Mouse (Mus musculus) C2C12 (cell line): Measurements from ENCODE around the gene Tjp3. TPM values are rescaled to one million over a fixed set of nuclear protein-coding genes. Genes with fewer than 3 reads are reported as not detected.

ENCODE experiments used
- H3K27me3 ChIP-seq: one replicate; pipeline ENCODE4 v1.6.1; 2011; ENCODE audit not compliant: control insufficient read depth, insufficient read depth, insufficient read length
- H3K36me3 ChIP-seq: one replicate; pipeline ENCODE4 v1.6.1; 2011; ENCODE audit not compliant: control insufficient read depth, insufficient read depth
- H3K4me3 ChIP-seq: one replicate; pipeline ENCODE4 v1.5.1; 2011; ENCODE audit warnings: mild to moderate bottlenecking, control low read depth; ENCODE audit not compliant: poor library complexity, insufficient read depth, severe bottlenecking
- H3K79me2 ChIP-seq: one replicate; pipeline ENCODE4 v1.6.1; 2011; ENCODE audit not compliant: control insufficient read depth, insufficient read depth
- H3K79me3 ChIP-seq: one replicate; pipeline ENCODE4 v1.6.1; 2011; ENCODE audit warnings: low read depth, control low read depth
- H3ac ChIP-seq: one replicate; pipeline ENCODE3; 2011; ENCODE audit warnings: low read depth; ENCODE audit not compliant: control insufficient read depth, insufficient read length
- CEBPB ChIP-seq: IDR thresholded peaks from one replicate; pipeline ENCODE4 v1.6.1; 2011; ENCODE audit warnings: low read depth, mild to moderate bottlenecking, control low read depth, moderate library complexity
- CTCF ChIP-seq: IDR thresholded peaks from one replicate; pipeline ENCODE4 v1.5.1; 2011; ENCODE audit not compliant: control insufficient read depth, insufficient read depth, insufficient read length
- FOSL1 ChIP-seq: IDR thresholded peaks from one replicate; pipeline ENCODE4 v1.8.0; 2011; ENCODE audit warnings: mild to moderate bottlenecking, low read length; ENCODE audit not compliant: poor library complexity, insufficient read depth, severe bottlenecking
- MAX ChIP-seq: IDR thresholded peaks from one replicate; pipeline ENCODE4 v1.6.1; 2011; ENCODE audit warnings: mild to moderate bottlenecking, control low read depth
- MYOD1 ChIP-seq: IDR thresholded peaks from one replicate; pipeline ENCODE4 v1.6.1; 2011; ENCODE audit warnings: low read depth; ENCODE audit not compliant: control insufficient read depth, insufficient read length
- MYOG ChIP-seq: IDR thresholded peaks from one replicate; pipeline ENCODE4 v1.6.1; 2011; ENCODE audit not compliant: control insufficient read depth, insufficient read length; ENCODE audit errors: extremely low read depth
- USF1 ChIP-seq: IDR thresholded peaks from one replicate; pipeline ENCODE4 v1.6.1; 2011; ENCODE audit warnings: low read depth, mild to moderate bottlenecking, control low read depth, moderate library complexity
- polyA plus RNA-seq: library from polyadenylated mRNA; unstranded; fragments of >200 nt; fragmentation: generic; extraction: Trizol; gene quantifications from one replicate; pipeline ENCODE4 v1.2.1, GENCODE M21; 2012; ENCODE audit warnings: missing spikeins

Tjp3 gene
- polyA plus RNA-seq, 1 experiment, result not detected

- H3K27me3 ChIP-seq, result no peaks in the 10 kb centered on the region
- H3ac ChIP-seq, result peak within 1 kb of the TSS; percentile 95
- peaks cover 36% of the 10 kb centered on the region for H3K79me3 ChIP-seq
- peak within 1 kb of the TSS; percentile 66 for H3K4me3 ChIP-seq
- H3K36me3 ChIP-seq, result no peaks in the 10 kb centered on the region
- TF ChIP-seq MYOG (no peak), USF1 (peak; percentile 79), CTCF (peak; percentile 84), FOSL1 (no peak), MYOD1 (no peak), MAX (peak; percentile 81), CEBPB (no peak)
- peaks cover 48% of the 10 kb centered on the region for H3K79me2 ChIP-seq
Observed at GRCm38 (mm10) chr10:81292554-81293333, 1.4 kb upstream of the Tjp3 start, which contains the start of gene Pip5k1c. Gene Pip5k1c, plus strand, starts transcription at chr10:81292963.

GRCm38 (mm10) chr10:81290698-81291460 lies 502 bp downstream of the Tjp3 start:
- peaks cover 21% of the 10 kb centered on the region for H3K79me3 ChIP-seq
- no peaks in the 10 kb centered on the region for H3K27me3 ChIP-seq
- H3ac ChIP-seq, result no peak overlapping the region
- H3K79me2 ChIP-seq, result peaks cover 29% of the 10 kb centered on the region
- TF ChIP-seq MYOG (no peak), MYOD1 (no peak), FOSL1 (no peak), MAX (no peak), CEBPB (no peak), USF1 (no peak), CTCF (no peak)
- no peak overlapping the region for H3K4me3 ChIP-seq
- no peaks in the 10 kb centered on the region for H3K36me3 ChIP-seq

GRCm38 (mm10) chr10:81289811-81290210 lies 1.6 kb downstream of the Tjp3 start:
- Histone ChIP-seq H3K36me3 (no peaks in the 10 kb centered on the region), H3K27me3 (peaks cover 8% of the 10 kb centered on the region), H3K79me3 (peaks cover 15% of the 10 kb centered on the region), H3K4me3 (no peak overlapping the region), H3ac (no peak overlapping the region), H3K79me2 (peaks cover 19% of the 10 kb centered on the region)
- TF ChIP-seq FOSL1 (no peak), MYOG (no peak), MYOD1 (no peak), CEBPB (no peak), USF1 (no peak), CTCF (no peak), MAX (no peak)

- no peak for TF ChIP-seq MYOG
- no peak for TF ChIP-seq CEBPB
- TF ChIP-seq FOSL1, result no peak
- TF ChIP-seq MAX, result no peak
- TF ChIP-seq MYOD1, result no peak
- peak; percentile 95 for TF ChIP-seq CTCF
- no peak for TF ChIP-seq USF1
- H3K27me3 ChIP-seq, result peaks cover 13% of the 10 kb centered on the region
- no peak overlapping the region for H3K4me3 ChIP-seq
- H3K79me2 ChIP-seq, result peaks cover 13% of the 10 kb centered on the region
- H3ac ChIP-seq, result no peak overlapping the region
- H3K36me3 ChIP-seq, result no peaks in the 10 kb centered on the region
- H3K79me3 ChIP-seq, result peaks cover 10% of the 10 kb centered on the region
Observed at GRCm38 (mm10) chr10:81289278-81289677, 2.1 kb downstream of the Tjp3 start.

DNA sequence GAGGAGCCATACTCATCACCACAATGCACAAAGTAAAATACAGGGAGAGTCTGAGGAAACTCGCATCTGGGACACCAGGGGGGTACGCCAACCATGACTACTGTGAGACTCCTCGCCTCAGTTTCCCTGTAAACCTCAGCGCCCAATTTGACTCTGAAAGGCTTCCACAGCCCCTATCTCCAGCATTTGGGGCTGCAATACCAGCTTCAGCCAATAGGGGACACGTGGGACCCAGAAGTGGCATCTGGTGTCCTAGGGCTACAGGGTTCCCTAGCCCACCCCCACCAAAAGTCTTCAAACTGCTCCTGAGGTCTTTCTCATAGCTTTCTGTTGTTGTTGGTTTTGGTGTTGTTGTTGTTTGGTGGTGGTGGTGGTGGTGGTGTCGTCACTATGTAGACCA lies 2.8 kb downstream of the Tjp3 start:
- Histone ChIP-seq H3K79me2 (peaks cover 7% of the 10 kb centered on the region), H3K4me3 (no peak overlapping the region), H3K36me3 (no peaks in the 10 kb centered on the region), H3K79me3 (peaks cover 4% of the 10 kb centered on the region), H3K27me3 (peaks cover 20% of the 10 kb centered on the region), H3ac (no peak overlapping the region)
- no peak for TF ChIP-seq MAX
- TF ChIP-seq FOSL1, result no peak
- TF ChIP-seq USF1, result no peak
- no peak for TF ChIP-seq MYOD1
- no peak for TF ChIP-seq CEBPB
- TF ChIP-seq CTCF, result no peak
- TF ChIP-seq MYOG, result no peak
